Mouse (Mus musculus): ENCODE data around the gene Lrrc31. TPM values are rescaled to one million over a fixed set of nuclear protein-coding genes. Genes with fewer than 3 reads are reported as not detected.

Lrrc31 gene
- polyA plus RNA-seq, 1 experiment from 2014 or later = 2.8 TPM

DNA sequence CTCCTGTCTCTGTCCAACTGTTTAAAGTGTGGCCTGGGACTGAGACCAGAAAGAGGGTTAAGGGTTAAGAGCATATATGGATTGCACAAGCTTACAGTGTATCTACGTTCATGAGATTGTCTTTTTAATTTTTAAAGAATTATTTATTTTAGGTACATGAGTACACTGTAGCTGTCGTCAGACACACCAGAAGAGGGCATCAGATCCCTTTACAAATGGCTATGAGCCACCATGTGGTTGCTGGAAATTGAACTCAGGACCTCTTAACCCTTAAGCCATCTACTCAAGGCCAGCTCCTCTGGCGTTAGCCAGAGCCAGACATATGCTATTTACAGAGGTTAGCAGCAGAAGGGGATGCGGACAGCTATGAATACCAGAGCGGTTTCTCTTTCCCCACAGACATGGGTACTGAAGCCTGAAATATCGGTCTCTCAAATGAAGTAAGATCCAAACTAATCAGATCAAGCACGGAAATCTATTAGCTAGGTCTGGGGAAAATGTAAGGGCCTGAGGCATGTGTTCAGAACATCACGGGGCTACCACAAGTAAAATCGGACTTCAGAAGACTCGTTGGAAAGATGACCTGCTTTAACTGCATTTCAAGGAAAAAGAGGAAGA, 25.3 kb upstream of the Lrrc31 start:
- no peak overlapping the region for H3K4me3 ChIP-seq (ENCODE audit: low read length)
- no peaks in the 10 kb centered on the region for H3K36me3 ChIP-seq (ENCODE audit: control insufficient read depth, insufficient read depth, low read length)
- no peaks in the 10 kb centered on the region for H3K9me3 ChIP-seq (ENCODE audit: control insufficient read depth, low read length)
- H3K4me2 ChIP-seq (ENCODE audit: low read depth, low read length) = no peak overlapping the region
- no peaks in the 10 kb centered on the region for H3K27me3 ChIP-seq (replicated peaks; ENCODE audit: control insufficient read depth, insufficient read depth, low read length)
- no peak overlapping the region for H3K9ac ChIP-seq (ENCODE audit: low read depth, low read length)
- WGBS = 70% methylated on average over 10 of the region's 10 CpGs
- H3K4me1 ChIP-seq (ENCODE audit: control insufficient read depth, insufficient read depth, low read length) = no peaks in the 10 kb centered on the region
- no peak for ATAC-seq
- H3K27ac ChIP-seq (ENCODE audit: low read length) = no peak overlapping the region

- H3K27me3 ChIP-seq (replicated peaks; ENCODE audit: control insufficient read depth, insufficient read depth, low read length) = no peaks in the 10 kb centered on the region
- no peaks in the 10 kb centered on the region for H3K4me1 ChIP-seq (ENCODE audit: control insufficient read depth, insufficient read depth, low read length)
- H3K36me3 ChIP-seq (ENCODE audit: control insufficient read depth, insufficient read depth, low read length) = no peaks in the 10 kb centered on the region
- no peak overlapping the region for H3K4me3 ChIP-seq (ENCODE audit: low read length)
- no peak for ATAC-seq
- 69% methylated on average over 10 of the region's 10 CpGs for WGBS
- H3K9ac ChIP-seq (ENCODE audit: low read depth, low read length) = no peak overlapping the region
- H3K4me2 ChIP-seq (ENCODE audit: low read depth, low read length) = no peak overlapping the region
- H3K27ac ChIP-seq (ENCODE audit: low read length) = no peak overlapping the region
- no peaks in the 10 kb centered on the region for H3K9me3 ChIP-seq (ENCODE audit: control insufficient read depth, low read length)
Observed at GRCm38 (mm10) chr3:30724105-30724824, 24.6 kb upstream of the Lrrc31 start.

- ATAC-seq = 0 out of 2 replicates have a peak, but pooled peaks have one; percentile 31
- no peaks in the 10 kb centered on the region for H3K4me1 ChIP-seq (ENCODE audit: control insufficient read depth, insufficient read depth, low read length)
- WGBS = 40% methylated on average over 5 of the region's 5 CpGs
- no peak overlapping the region for H3K9ac ChIP-seq (ENCODE audit: low read depth, low read length)
- H3K36me3 ChIP-seq (ENCODE audit: control insufficient read depth, insufficient read depth, low read length) = no peaks in the 10 kb centered on the region
- no peak overlapping the region for H3K27ac ChIP-seq (ENCODE audit: low read length)
- H3K4me2 ChIP-seq (ENCODE audit: low read depth, low read length) = no peak overlapping the region
- H3K9me3 ChIP-seq (ENCODE audit: control insufficient read depth, low read length) = no peaks in the 10 kb centered on the region
- no peaks in the 10 kb centered on the region for H3K27me3 ChIP-seq (replicated peaks; ENCODE audit: control insufficient read depth, insufficient read depth, low read length)
- no peak overlapping the region for H3K4me3 ChIP-seq (ENCODE audit: low read length)
Observed at GRCm38 (mm10) chr3:30723179-30723578, 23.5 kb upstream of the Lrrc31 start.

DNA sequence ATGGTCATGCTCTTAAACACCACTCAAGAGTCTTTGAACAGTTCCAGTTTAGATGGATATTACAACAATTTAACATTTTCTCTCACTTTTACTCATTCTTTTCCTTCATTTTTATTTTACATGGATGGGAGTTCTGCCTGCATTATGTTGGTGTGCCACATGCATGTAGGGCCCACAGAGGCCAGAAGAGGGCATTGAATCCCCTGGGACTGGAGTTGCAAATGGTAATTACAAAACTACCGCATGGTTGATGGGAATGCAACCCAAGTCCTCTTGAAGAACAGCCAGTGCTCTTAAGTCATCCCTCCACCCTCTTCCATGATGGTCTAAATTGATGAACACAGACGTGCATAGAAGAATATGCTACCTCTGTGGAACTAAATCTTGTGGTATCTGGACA, 22.8 kb upstream of the Lrrc31 start:
- H3K27ac ChIP-seq (ENCODE audit: low read length) = no peak overlapping the region
- WGBS = 73% methylated on average over 2 of the region's 2 CpGs
- H3K4me2 ChIP-seq (ENCODE audit: low read depth, low read length) = no peak overlapping the region
- H3K9ac ChIP-seq (ENCODE audit: low read depth, low read length) = no peak overlapping the region
- no peaks in the 10 kb centered on the region for H3K4me1 ChIP-seq (ENCODE audit: control insufficient read depth, insufficient read depth, low read length)
- no peaks in the 10 kb centered on the region for H3K36me3 ChIP-seq (ENCODE audit: control insufficient read depth, insufficient read depth, low read length)
- ATAC-seq = no peak
- no peak overlapping the region for H3K4me3 ChIP-seq (ENCODE audit: low read length)
- H3K9me3 ChIP-seq (ENCODE audit: control insufficient read depth, low read length) = no peaks in the 10 kb centered on the region
- H3K27me3 ChIP-seq (replicated peaks; ENCODE audit: control insufficient read depth, insufficient read depth, low read length) = no peaks in the 10 kb centered on the region

DNA sequence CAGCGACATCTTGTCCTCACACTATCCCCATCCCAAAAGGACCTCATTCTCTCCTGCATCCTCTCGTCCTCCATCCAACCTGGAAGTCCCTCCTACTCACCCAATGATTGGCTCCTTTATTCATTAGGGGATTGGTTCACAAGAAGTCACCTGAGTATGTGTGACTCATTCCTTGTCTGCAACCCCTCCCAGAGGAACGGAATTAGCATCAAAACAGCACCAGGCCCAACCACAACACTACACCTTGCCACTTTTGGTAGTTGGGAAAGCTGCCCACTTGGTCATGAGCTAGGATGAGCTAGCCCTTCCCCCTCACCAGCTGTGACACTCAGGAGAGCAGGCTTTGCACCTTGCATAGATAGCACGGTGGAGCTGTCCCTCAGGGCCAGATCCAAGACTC, 22.4 kb upstream of the Lrrc31 start:
- Histone ChIP-seq H3K4me1 (ENCODE audit: control insufficient read depth, insufficient read depth, low read length) (no peaks in the 10 kb centered on the region), H3K27ac (ENCODE audit: low read length) (no peak overlapping the region), H3K4me2 (ENCODE audit: low read depth, low read length) (no peak overlapping the region), H3K4me3 (ENCODE audit: low read length) (no peak overlapping the region), H3K36me3 (ENCODE audit: control insufficient read depth, insufficient read depth, low read length) (no peaks in the 10 kb centered on the region), H3K27me3 (replicated peaks; ENCODE audit: control insufficient read depth, insufficient read depth, low read length) (no peaks in the 10 kb centered on the region), H3K9ac (ENCODE audit: low read depth, low read length) (no peak overlapping the region), H3K9me3 (ENCODE audit: control insufficient read depth, low read length) (no peaks in the 10 kb centered on the region)
- no peak for ATAC-seq
- WGBS = 76% methylated on average over 4 of the region's 4 CpGs

DNA sequence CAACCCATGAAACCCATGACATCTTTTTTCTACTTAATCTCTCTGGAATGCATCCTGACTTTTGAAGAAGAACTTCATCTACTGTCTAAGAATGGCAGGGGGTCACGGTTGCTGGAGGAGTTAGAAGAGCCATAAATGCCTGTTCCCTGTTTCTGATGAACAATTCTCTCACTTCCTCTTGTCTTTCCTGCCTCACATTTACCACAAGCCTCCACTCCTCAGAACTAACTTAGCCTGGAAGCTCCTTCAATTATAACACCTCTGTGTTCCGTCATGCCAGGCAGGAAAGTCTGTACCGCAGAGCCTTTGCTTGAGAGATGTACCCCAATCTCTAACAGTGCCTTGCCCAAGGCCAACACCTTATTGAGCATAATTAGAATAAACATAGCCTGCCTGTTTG, 19.0 kb upstream of the Lrrc31 start:
- Histone ChIP-seq H3K4me2 (ENCODE audit: low read depth, low read length) (no peak overlapping the region), H3K27ac (ENCODE audit: low read length) (no peak overlapping the region), H3K36me3 (ENCODE audit: control insufficient read depth, insufficient read depth, low read length) (no peaks in the 10 kb centered on the region), H3K27me3 (replicated peaks; ENCODE audit: control insufficient read depth, insufficient read depth, low read length) (no peaks in the 10 kb centered on the region), H3K4me1 (ENCODE audit: control insufficient read depth, insufficient read depth, low read length) (no peaks in the 10 kb centered on the region), H3K9ac (ENCODE audit: low read depth, low read length) (no peak overlapping the region), H3K9me3 (ENCODE audit: control insufficient read depth, low read length) (no peaks in the 10 kb centered on the region), H3K4me3 (ENCODE audit: low read length) (no peak overlapping the region)
- ATAC-seq = no peak
- 75% methylated on average over 3 of the region's 3 CpGs for WGBS

DNA sequence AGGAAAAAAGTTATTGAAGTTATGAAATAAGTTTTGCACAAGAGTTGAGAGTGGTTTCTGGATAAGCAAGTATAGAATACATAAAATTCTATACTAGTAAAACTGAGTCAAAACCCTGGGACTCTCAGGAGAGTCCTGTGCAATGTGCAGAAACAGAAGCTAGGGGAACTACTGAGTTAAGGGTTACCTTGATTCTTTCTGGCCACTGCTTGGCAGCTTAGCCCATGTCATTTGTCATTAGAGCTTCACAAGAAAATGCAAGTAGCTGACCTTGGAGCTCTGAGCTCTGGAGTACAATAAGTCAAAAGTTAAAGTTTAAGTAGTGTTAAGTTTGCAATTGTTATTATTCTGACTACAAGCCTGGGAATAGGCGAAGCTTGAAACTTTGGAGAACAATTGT, 13.7 kb upstream of the Lrrc31 start:
- no peaks in the 10 kb centered on the region for H3K27me3 ChIP-seq (replicated peaks; ENCODE audit: control insufficient read depth, insufficient read depth, low read length)
- no peaks in the 10 kb centered on the region for H3K4me1 ChIP-seq (ENCODE audit: control insufficient read depth, insufficient read depth, low read length)
- H3K9ac ChIP-seq (ENCODE audit: low read depth, low read length) = no peak overlapping the region
- ATAC-seq = no peak
- H3K36me3 ChIP-seq (ENCODE audit: control insufficient read depth, insufficient read depth, low read length) = no peaks in the 10 kb centered on the region
- H3K9me3 ChIP-seq (ENCODE audit: control insufficient read depth, low read length) = no peaks in the 10 kb centered on the region
- no peak overlapping the region for H3K27ac ChIP-seq (ENCODE audit: low read length)
- WGBS = 72% methylated on average over 1 of the region's 1 CpGs
- no peak overlapping the region for H3K4me3 ChIP-seq (ENCODE audit: low read length)
- H3K4me2 ChIP-seq (ENCODE audit: low read depth, low read length) = no peak overlapping the region

GRCm38 (mm10) chr3:30710191-30710590, 10.5 kb upstream of the Lrrc31 start:
- WGBS = 85% methylated on average over 6 of the region's 6 CpGs
- H3K36me3 ChIP-seq (ENCODE audit: control insufficient read depth, insufficient read depth, low read length) = no peaks in the 10 kb centered on the region
- ATAC-seq = no peak

GRCm38 (mm10) chr3:30706614-30707276, 7.1 kb upstream of the Lrrc31 start:
- WGBS = 77% methylated on average over 4 of the region's 4 CpGs
- Histone ChIP-seq H3K27me3 (replicated peaks; ENCODE audit: control insufficient read depth, insufficient read depth, low read length) (no peaks in the 10 kb centered on the region), H3K4me2 (ENCODE audit: low read depth, low read length) (no peak overlapping the region), H3K4me1 (ENCODE audit: control insufficient read depth, insufficient read depth, low read length) (no peaks in the 10 kb centered on the region), H3K27ac (ENCODE audit: low read length) (no peak overlapping the region), H3K9me3 (ENCODE audit: control insufficient read depth, low read length) (no peaks in the 10 kb centered on the region), H3K9ac (ENCODE audit: low read depth, low read length) (no peak overlapping the region), H3K4me3 (ENCODE audit: low read length) (no peak overlapping the region), H3K36me3 (ENCODE audit: control insufficient read depth, insufficient read depth, low read length) (no peaks in the 10 kb centered on the region)
- ATAC-seq = no peak

More at GRCm38 (mm10) chr3:30710191-30710590, 10.5 kb upstream of the Lrrc31 start:
- H3K4me3 ChIP-seq (ENCODE audit: low read length) = no peak overlapping the region
- no peak overlapping the region for H3K9ac ChIP-seq (ENCODE audit: low read depth, low read length)
- no peaks in the 10 kb centered on the region for H3K27me3 ChIP-seq (replicated peaks; ENCODE audit: control insufficient read depth, insufficient read depth, low read length)
- H3K4me1 ChIP-seq (ENCODE audit: control insufficient read depth, insufficient read depth, low read length) = no peaks in the 10 kb centered on the region
- no peak overlapping the region for H3K27ac ChIP-seq (ENCODE audit: low read length)
- no peak overlapping the region for H3K4me2 ChIP-seq (ENCODE audit: low read depth, low read length)
- H3K9me3 ChIP-seq (ENCODE audit: control insufficient read depth, low read length) = no peaks in the 10 kb centered on the region
